Mouse (Mus musculus) right cerebral cortex, postnatal 36 days (tissue): ENCODE measurements at regions not wholly inside any gene's neighbourhood (a gene's known extent, or its start where the extent isn't known, plus 50 kb on each side); places are given as distances from the start of the nearest gene placed in this dataset.
A peak's percentile ranks its signal among the peaks of the same experiment; 100 is the strongest.

ENCODE experiments used
- DNase-seq, 2 experiments: peaks; one replicate each; pipeline ENCODE4 v3.0.0; 2022; ENCODE audit warnings: low spot score in 2 of 2, mixed read lengths in 1 of 2

DNA sequence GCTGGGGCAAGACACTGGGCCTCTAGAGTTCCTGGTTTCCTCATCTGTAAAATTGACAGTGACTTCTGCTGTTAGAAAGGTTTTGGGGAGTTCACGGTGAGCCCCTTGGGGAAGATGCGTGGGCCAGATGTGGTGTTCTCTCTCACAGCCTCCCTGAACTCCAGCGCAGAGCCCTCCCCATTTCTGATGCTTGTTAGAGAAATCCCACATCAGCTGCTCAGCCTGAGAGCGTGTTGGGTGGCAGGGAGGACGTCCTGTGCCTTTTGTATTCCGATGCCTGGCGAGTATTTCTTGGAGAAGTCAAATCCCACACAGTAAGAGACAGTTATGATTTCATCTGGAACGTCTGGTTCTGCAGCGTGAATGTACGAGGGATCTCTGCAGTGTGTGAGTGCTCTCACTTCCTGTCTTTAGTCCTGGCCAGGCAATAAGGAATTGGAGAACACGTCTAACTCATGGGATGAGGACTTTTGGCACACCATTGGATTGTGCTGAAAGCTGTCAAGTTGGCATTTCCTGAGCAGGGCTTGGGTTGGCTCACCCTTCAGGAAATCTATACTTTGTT, 110.8 kb upstream of the Prickle1 start:
- DNase-seq = no peak

- no peak for DNase-seq
Measured at GRCm38 (mm10) chr15:93705651-93706050, 110.0 kb upstream of the Prickle1 start.

DNA sequence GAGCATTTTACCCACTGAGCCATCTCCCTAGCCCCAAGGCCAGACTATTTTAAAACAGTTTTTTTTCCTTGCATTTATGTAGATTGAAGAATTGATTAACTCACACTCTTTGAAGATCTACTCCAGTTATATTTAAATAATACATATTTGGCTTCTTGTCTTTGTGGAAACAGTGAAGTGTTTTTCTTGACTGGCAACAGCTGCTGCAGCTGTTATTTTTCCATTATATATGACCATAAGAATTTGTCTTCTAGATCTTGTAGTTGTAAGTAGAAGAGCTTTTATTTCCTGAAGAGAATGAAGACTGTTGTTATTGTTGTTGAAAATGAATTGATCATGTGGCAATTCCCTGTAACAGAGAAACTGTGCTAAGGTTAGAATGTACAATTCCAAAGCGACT, 109.4 kb upstream of the Prickle1 start:
- DNase-seq = no peak

GRCm38 (mm10) chr15:93701017-93701416, 105.3 kb upstream of the Prickle1 start:
- DNase-seq = no peak

DNA sequence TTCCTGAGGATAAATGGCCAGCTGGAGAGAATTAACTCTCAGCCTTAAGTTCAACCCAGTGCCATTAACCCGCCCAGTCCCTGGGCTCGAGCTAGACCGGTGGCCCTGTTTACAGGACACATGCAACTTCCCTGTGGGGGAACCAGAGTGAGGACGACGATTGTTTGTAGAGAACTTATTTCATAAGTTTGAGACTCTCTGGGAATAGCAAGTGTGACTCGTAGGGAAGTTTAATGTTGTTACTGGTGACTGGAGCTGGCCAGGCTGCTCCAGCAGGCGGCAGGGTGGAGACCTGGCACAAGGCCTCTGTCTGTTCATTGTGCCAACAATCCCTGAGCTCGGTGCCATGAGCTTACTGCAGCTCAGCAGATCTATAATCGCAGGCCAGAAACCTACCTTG, 104.3 kb upstream of the Prickle1 start:
- no peak for DNase-seq

DNA sequence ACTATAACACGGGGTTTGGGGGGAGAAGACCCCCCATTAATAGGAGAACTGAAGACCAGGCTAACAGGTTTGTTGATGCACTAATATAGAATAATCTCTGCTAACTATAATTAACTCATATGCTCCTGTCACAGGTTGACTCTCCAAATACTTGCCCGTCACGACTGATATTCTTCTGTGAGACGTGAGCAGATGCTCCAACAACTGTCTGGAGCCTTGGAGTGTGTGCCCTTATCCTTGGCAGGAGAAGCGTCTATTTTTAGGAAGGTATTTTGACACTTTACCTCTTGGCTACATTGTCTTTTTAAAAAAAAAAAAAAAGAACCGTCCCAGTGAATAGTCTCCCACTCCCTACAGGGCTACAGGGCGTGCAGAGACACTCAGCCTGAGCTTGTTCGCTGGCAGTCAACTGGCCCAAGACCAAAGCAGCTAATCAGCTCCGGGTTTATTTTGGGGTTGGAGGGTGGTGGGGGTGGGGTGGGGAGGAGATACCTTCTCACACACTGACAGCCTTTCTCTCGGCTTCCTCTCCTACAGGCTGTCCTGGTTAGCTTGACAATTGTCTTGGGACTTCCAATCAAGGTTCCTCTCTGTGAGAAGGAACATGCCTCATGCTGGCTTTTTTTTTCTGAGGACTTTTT, 102.6 kb upstream of the Prickle1 start:
- no peak for DNase-seq

- no peak for DNase-seq
Measured at GRCm38 (mm10) chr15:93690717-93691116, 95.0 kb upstream of the Prickle1 start.

GRCm38 (mm10) chr15:93690011-93690410, 94.3 kb upstream of the Prickle1 start:
- peak; percentile 57 to 77 for DNase-seq

DNA sequence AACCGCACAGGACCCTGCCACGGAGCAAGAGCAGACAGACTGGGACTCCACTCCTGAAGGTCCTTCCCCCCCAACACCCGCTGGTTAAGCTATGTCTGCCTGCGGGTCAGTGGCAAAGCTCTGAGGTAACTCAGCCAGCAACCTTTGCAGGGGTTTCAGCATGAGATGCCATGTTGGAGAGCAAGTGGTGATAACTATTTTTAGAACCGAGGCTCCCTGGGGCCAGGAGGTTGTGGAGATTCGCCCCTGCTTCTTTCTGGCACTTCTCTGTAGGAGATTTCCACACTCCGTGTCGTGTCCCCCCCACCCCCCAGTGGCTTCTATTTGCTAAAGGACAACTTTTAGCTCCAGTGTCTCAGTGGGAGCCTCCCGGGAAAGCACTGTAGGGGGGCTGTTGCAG, 90.7 kb upstream of the Prickle1 start:
- no peak for DNase-seq

DNA sequence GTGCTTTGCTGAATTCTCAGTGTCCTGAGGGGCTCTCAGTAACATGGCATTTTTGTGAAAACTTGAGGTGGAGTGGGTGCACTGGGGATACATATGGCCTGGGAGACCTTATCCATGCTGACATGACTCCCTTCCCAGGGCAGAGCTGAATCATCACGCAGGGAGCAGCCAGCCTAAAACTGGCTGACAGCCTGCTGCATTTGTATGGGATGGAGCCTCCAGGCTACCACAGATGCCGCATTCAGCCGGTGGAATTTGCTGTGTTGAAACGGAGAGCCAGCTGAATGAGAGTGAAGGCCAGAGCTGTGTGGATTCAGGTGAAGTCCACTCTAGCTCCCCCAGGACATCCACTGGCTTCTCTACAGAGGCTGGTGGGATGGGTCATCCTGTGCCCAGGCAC, 85.9 kb upstream of the Prickle1 start:
- no peak for DNase-seq

GRCm38 (mm10) chr15:93675624-93676023, 79.9 kb upstream of the Prickle1 start:
- no peak for DNase-seq

DNA sequence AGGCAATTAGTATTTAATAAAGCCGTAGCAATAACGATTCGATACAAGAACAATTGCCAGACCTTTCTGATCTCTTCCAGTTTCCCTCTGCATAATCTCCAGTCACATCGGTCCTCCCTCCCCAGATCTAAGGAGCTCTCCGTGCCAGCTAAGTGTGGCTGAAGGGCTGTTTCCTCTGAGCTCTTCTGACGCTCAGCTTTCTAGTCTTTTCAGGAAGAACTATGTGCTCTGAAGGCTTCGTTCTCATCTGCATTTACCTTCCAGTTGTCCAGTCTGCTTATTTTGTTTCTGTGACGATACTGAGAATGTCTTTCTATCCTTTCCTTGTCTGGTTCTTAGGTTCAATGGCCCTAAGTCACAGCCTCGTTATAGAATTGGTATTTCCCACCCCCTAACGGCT, 78.3 kb upstream of the Prickle1 start:
- DNase-seq = no peak

DNA sequence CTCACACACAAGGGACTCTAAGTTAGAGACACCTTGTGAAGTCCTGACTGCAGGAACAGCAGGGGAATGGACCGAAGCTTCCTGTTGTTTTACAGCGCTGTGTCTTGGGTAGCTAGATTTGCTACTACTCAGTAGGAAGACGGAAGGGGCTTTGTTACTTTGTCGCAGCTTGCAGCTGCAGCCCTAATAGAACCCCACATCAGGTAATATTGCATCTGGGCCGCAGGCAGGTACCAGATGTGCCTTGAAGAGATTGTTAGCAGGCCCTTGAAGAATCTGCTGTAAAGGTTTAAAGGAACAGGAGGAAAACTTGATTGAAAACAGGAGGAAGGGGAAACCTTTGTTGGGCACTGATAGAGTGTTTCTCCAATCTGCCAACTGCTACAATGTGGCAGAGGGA, 68.2 kb upstream of the Prickle1 start:
- DNase-seq = no peak

GRCm38 (mm10) chr15:93662601-93663000, 66.9 kb upstream of the Prickle1 start:
- DNase-seq = no peak

- DNase-seq = no peak
Measured at GRCm38 (mm10) chr15:93661801-93662200, 66.1 kb upstream of the Prickle1 start.

GRCm38 (mm10) chr15:93660952-93661648, 65.4 kb upstream of the Prickle1 start:
- DNase-seq = no peak

- DNase-seq = no peak
Measured at GRCm38 (mm10) chr15:93657171-93657570, 61.5 kb upstream of the Prickle1 start.

- peak in 1 of 2 experiments; percentile 22 for DNase-seq
Measured at GRCm38 (mm10) chr15:93656713-93657112, 61.0 kb upstream of the Prickle1 start.

GRCm38 (mm10) chr15:93655743-93656142, 60.1 kb upstream of the Prickle1 start:
- no peak for DNase-seq

DNA sequence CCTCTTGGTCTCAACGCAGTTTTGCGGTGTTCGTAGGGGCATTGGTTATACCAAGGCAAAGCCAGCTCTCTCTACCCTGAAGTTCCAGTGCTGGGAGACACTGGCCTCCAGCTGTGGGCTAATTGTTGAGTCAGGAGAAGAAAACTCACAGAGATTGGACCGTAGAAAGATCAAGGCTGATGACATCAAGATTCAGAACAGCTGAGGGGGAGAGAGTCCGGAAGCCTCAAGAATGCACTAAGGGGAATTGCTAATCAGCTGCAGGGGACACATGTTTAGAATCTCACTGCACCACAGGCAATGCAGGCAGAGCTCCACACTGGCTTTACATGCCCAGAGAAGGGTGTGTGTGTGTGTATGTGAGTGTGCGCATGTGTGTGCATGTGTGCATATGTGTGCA, 59.6 kb upstream of the Prickle1 start:
- no peak for DNase-seq

DNA sequence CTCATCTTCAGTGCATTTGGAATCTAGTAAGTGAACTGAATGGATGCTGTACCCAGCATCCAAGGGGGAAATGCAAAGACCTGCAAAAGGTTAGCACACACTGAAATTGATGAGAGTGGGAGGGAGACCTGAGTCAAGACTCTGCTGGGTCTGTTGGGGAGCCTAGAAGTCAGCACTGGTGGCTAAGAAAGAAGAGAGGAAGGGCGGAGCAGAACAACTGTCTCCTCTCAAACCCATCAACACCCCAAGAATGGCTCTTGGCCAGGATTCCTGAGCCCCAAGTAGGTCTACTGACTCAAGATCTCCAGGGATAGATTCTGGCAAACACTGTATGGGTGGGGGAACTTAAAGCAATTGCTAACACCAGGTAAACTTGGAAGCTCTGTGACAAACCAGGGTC, 57.7 kb upstream of the Prickle1 start:
- DNase-seq = no peak

- DNase-seq = no peak
Measured at GRCm38 (mm10) chr15:93650981-93651757, 55.5 kb upstream of the Prickle1 start.
